Mouse (Mus musculus): Measurements from ENCODE around the gene Ppcdc. TPM values are rescaled to one million over a fixed set of nuclear protein-coding genes. Genes with fewer than 3 reads are reported as not detected.

Ppcdc gene
- total RNA-seq, 1 experiment = 41.7 TPM

DNA sequence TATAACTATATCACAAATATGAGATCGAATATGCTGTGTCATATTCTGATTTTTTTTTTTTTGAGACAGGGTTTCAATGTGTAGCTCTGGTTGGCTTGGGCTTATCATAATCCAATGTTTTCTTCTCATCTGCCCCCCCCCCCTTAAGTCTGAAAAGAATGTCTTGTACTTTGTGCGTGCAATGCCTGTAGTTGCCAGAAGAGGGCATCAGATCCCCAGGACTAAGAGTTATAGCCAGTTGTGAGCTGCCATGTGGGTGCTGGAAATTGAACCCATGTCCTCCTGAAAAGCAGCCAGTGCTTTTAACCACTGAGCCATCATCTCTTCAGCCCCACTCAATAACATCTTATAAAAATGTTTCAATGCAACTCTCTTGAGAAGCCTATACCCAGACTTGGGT is 19.8 kb upstream of the Ppcdc start:
- TF ChIP-seq MAFK (IDR thresholded peaks at IDR 0.05; ENCODE audit: insufficient read depth, low read depth, low read length) (no peak), CHD2 (IDR thresholded peaks at IDR 0.05; ENCODE audit: low read depth, low read length) (no peak), ZNF384 (IDR thresholded peaks at IDR 0.05; ENCODE audit: low read depth, low read length) (no peak), HCFC1 (IDR thresholded peaks at IDR 0.05; ENCODE audit: borderline replicate concordance, insufficient read depth, low read length) (no peak), ZC3H11A (IDR thresholded peaks at IDR 0.05; ENCODE audit: borderline replicate concordance, low read depth, low read length) (0 out of 2 replicates have a peak, but pooled peaks have one; percentile 12)
- in situ Hi-C loops (cut with MboI; ENCODE audit: low sequenced_read_pairs in 2 of 2, unreplicated experiment in 2 of 2) = no loop called here
- H3K27ac ChIP-seq (ENCODE audit: insufficient read depth, low read depth, low read length, poor library complexity, severe bottlenecking) = no peak overlapping the region
- H3K9me3 ChIP-seq (ENCODE audit: control insufficient read depth, insufficient read depth, low read depth, low read length) = no peaks in the 10 kb centered on the region
- H3K4me1 ChIP-seq (ENCODE audit: control insufficient read depth in 2 of 2, insufficient read depth in 2 of 2, low read length in 2 of 2, poor library complexity in 1 of 2) = peaks cover 0 to 11% of the 10 kb centered on the region in 2 experiments; a peak in 2 of 4 replicates
- DNase-seq (ENCODE audit: low read depth, low spot score) = no peak
- no peak overlapping the region for H3K4me3 ChIP-seq (ENCODE audit: insufficient read depth in 1 of 2, low read depth in 1 of 2, low read length in 2 of 2, poor library complexity in 1 of 2, severe bottlenecking in 1 of 2)
- peaks cover 4% of the 10 kb centered on the region; the same call in 1 of the 2 replicates for H3K36me3 ChIP-seq (ENCODE audit: control insufficient read depth, insufficient read depth, low read length, poor library complexity, severe bottlenecking)
- no peak overlapping the region for H3K9ac ChIP-seq (ENCODE audit: insufficient read depth, low read depth, low read length, poor library complexity, severe bottlenecking)

DNA sequence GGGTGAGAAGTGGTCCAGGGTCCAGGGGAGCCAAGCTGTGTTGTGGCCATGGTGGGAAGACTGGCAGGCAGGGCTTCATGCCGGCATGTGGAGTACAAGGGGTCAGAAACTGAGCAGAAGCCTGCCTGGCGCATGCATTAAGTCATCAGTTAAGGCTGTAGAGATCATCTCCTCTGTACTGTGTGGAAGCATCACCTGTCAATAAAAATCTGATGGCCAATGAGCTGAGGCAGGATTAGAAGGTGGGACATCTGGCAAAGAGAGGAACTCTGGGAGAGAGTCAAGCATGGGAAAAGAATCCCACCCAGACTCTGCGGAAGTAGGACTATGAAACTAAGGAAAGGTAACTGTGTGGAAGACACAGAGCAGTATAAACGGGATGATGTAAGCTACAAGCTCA is 13.6 kb upstream of the Ppcdc start:
- Histone ChIP-seq H3K4me1 (ENCODE audit: control insufficient read depth in 2 of 2, insufficient read depth in 2 of 2, low read length in 2 of 2, poor library complexity in 1 of 2) (peaks cover 0 to 6% of the 10 kb centered on the region in 2 experiments; a peak in 1 of 4 replicates), H3K9ac (ENCODE audit: insufficient read depth, low read depth, low read length, poor library complexity, severe bottlenecking) (peak overlapping the region; percentile 58; the same call in 1 of the 2 replicates), H3K4me3 (ENCODE audit: insufficient read depth in 1 of 2, low read depth in 1 of 2, low read length in 2 of 2, poor library complexity in 1 of 2, severe bottlenecking in 1 of 2) (peak overlapping the region; percentile 42 to 74; a peak in 3 of 4 replicates), H3K27ac (ENCODE audit: insufficient read depth, low read depth, low read length, poor library complexity, severe bottlenecking) (no peak overlapping the region; the same call in 1 of the 2 replicates), H3K9me3 (ENCODE audit: control insufficient read depth, insufficient read depth, low read depth, low read length) (no peaks in the 10 kb centered on the region), H3K36me3 (ENCODE audit: control insufficient read depth, insufficient read depth, low read length, poor library complexity, severe bottlenecking) (peaks cover 14% of the 10 kb centered on the region)
- no peak for TF ChIP-seq ZC3H11A (IDR thresholded peaks at IDR 0.05; ENCODE audit: borderline replicate concordance, low read depth, low read length)
- TF ChIP-seq CHD2 (IDR thresholded peaks at IDR 0.05; ENCODE audit: low read depth, low read length) = peak; percentile 80
- no peak for DNase-seq (ENCODE audit: low read depth, low spot score)
- in situ Hi-C loops (cut with MboI; ENCODE audit: low sequenced_read_pairs in 2 of 2, unreplicated experiment in 2 of 2) = no loop called here

DNA sequence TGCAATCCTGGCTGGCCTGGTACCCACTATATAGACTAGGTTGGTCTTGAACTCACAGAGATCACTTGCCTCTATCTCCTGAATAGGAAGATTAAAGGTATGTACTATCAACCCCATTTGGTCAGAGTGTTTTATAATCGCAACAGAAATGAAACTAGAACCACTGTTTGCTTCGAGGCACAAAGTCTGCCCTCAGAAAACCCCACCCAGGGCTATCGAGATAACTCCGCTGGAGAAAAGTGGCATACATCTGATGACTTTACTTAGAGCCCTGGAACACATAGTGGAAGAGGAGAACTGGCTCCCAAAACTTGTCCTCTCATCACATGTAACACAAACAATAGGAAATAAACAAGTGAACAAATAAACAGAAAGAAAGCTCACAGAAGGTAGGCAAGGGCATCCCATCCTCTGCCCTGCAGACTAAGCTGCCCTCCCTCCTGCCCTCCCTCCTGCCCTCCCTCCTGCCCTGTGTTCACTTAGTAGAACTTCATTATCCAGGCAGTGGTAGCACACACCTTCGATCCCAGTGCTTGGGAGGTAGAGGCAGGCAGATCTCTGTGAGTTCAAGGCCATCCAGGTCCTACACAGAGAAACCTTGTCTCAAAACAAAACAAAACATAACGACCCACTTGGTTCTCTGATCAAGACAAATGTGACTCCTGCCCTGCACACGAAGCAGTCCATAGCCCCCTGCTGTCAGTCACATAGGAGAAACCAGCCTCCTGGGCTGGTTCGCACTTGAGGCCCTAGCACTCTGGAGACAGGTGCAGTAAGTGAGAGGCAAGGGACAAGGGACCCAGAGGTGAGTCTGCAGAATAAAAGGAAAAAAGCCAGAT is 12.9 kb upstream of the Ppcdc start:
- Histone ChIP-seq H3K9me3 (ENCODE audit: control insufficient read depth, insufficient read depth, low read depth, low read length) (no peaks in the 10 kb centered on the region), H3K36me3 (ENCODE audit: control insufficient read depth, insufficient read depth, low read length, poor library complexity, severe bottlenecking) (peaks cover 20% of the 10 kb centered on the region), H3K4me3 (ENCODE audit: insufficient read depth in 1 of 2, low read depth in 1 of 2, low read length in 2 of 2, poor library complexity in 1 of 2, severe bottlenecking in 1 of 2) (peak overlapping the region; percentile 42 to 74; a peak in 3 of 4 replicates), H3K4me1 (ENCODE audit: control insufficient read depth in 2 of 2, insufficient read depth in 2 of 2, low read length in 2 of 2, poor library complexity in 1 of 2) (peaks cover 0 to 6% of the 10 kb centered on the region in 2 experiments; a peak in 1 of 4 replicates), H3K9ac (ENCODE audit: insufficient read depth, low read depth, low read length, poor library complexity, severe bottlenecking) (peak overlapping the region; percentile 58; the same call in 1 of the 2 replicates), H3K27ac (ENCODE audit: insufficient read depth, low read depth, low read length, poor library complexity, severe bottlenecking) (no peak overlapping the region; the same call in 1 of the 2 replicates)
- TF ChIP-seq ZC3H11A (IDR thresholded peaks at IDR 0.05; ENCODE audit: borderline replicate concordance, low read depth, low read length) (no peak), HCFC1 (IDR thresholded peaks at IDR 0.05; ENCODE audit: borderline replicate concordance, insufficient read depth, low read length) (no peak), ZNF384 (IDR thresholded peaks at IDR 0.05; ENCODE audit: low read depth, low read length) (no peak), CHD2 (IDR thresholded peaks at IDR 0.05; ENCODE audit: low read depth, low read length) (no peak), MAFK (IDR thresholded peaks at IDR 0.05; ENCODE audit: insufficient read depth, low read depth, low read length) (no peak)
- peak; percentile 34 for DNase-seq (ENCODE audit: low read depth, low spot score)
- in situ Hi-C loops (cut with MboI; ENCODE audit: low sequenced_read_pairs in 2 of 2, unreplicated experiment in 2 of 2) = no loop called here

DNA sequence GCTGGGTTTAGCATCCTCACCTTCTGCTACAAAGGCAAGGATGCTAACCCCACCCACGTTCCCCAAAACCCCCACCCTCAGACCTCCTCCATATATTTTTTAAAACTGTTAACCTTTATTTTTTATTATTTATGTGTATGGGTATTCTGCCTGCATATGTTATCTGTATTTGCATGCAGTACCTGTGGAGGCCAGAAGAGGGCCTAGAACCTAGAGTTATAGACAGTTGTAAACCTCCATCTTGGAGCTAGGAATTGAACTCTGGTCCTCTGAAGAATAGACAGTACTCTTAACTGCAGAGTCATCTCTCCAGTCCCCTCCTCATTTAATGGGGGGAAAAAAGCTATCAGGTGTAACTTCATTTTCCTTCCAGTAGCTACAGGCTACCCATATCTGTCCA is 9.8 kb upstream of the Ppcdc start:
- H3K36me3 ChIP-seq (ENCODE audit: control insufficient read depth, insufficient read depth, low read length, poor library complexity, severe bottlenecking) = peaks cover 38% of the 10 kb centered on the region
- H3K4me1 ChIP-seq (ENCODE audit: control insufficient read depth in 2 of 2, insufficient read depth in 2 of 2, low read length in 2 of 2, poor library complexity in 1 of 2) = peaks cover 0 to 2% of the 10 kb centered on the region in 2 experiments; a peak in 1 of 4 replicates
- H3K27ac ChIP-seq (ENCODE audit: insufficient read depth, low read depth, low read length, poor library complexity, severe bottlenecking) = no peak overlapping the region
- H3K9me3 ChIP-seq (ENCODE audit: control insufficient read depth, insufficient read depth, low read depth, low read length) = no peaks in the 10 kb centered on the region
- H3K4me3 ChIP-seq (ENCODE audit: insufficient read depth in 1 of 2, low read depth in 1 of 2, low read length in 2 of 2, poor library complexity in 1 of 2, severe bottlenecking in 1 of 2) = no peak overlapping the region
- in situ Hi-C loops (cut with MboI; ENCODE audit: low sequenced_read_pairs in 2 of 2, unreplicated experiment in 2 of 2) = no loop called here
- peak; percentile 35 for DNase-seq (ENCODE audit: low read depth, low spot score)
- H3K9ac ChIP-seq (ENCODE audit: insufficient read depth, low read depth, low read length, poor library complexity, severe bottlenecking) = no peak overlapping the region
- TF ChIP-seq HCFC1 (IDR thresholded peaks at IDR 0.05; ENCODE audit: borderline replicate concordance, insufficient read depth, low read length) (no peak), ZNF384 (IDR thresholded peaks at IDR 0.05; ENCODE audit: low read depth, low read length) (no peak), ZC3H11A (IDR thresholded peaks at IDR 0.05; ENCODE audit: borderline replicate concordance, low read depth, low read length) (0 out of 2 replicates have a peak, but pooled peaks have one; percentile 30), CHD2 (IDR thresholded peaks at IDR 0.05; ENCODE audit: low read depth, low read length) (no peak), MAFK (IDR thresholded peaks at IDR 0.05; ENCODE audit: insufficient read depth, low read depth, low read length) (no peak)

All from ES-E14 (cell line).